Mouse (Mus musculus) kidney, postnatal 14 days (tissue): ENCODE data around the gene Fam120a.
A peak's percentile ranks its signal among the peaks of the same experiment; 100 is the strongest.

Experiments
- DNase-seq: peaks from one replicate; pipeline ENCODE4 v3.0.0; 2022; ENCODE audit warnings: mixed read lengths

Gene Fam120a

GRCm38 (mm10) chr13:48967956-48968749, at the start of gene Fam120a:
Gene Fam120a, minus strand, starts transcription at chr13:48968017.
- DNase-seq, result peak; percentile 92

- DNase-seq, result no peak
These were observed 49.6 kb upstream of the Fam120a start for GRCm38 (mm10) chr13:49017375-49017774.

- peak; percentile 53 for DNase-seq
These were observed 48.5 kb upstream of the Fam120a start for GRCm38 (mm10) chr13:49016311-49016761.

GRCm38 (mm10) chr13:49015366-49016306, 47.8 kb upstream of the Fam120a start:
- DNase-seq, result no peak

- no peak for DNase-seq
These were observed 45.5 kb upstream of the Fam120a start for GRCm38 (mm10) chr13:49013206-49013794.

- DNase-seq, result no peak
These were observed 33.9 kb upstream of the Fam120a start for GRCm38 (mm10) chr13:49001691-49002090.

GRCm38 (mm10) chr13:48998591-48998990, 30.8 kb upstream of the Fam120a start:
- DNase-seq, result peak; percentile 80

- DNase-seq, result no peak
These were observed 28.9 kb upstream of the Fam120a start for GRCm38 (mm10) chr13:48996731-48997130.

GRCm38 (mm10) chr13:48994903-48995302, 27.1 kb upstream of the Fam120a start:
- DNase-seq, result no peak

GRCm38 (mm10) chr13:48992914-48993313, 25.1 kb upstream of the Fam120a start:
- DNase-seq, result no peak

- DNase-seq, result no peak
These were observed 22.3 kb upstream of the Fam120a start for GRCm38 (mm10) chr13:48990138-48990537.

- peak; percentile 59 for DNase-seq
These were observed 14.8 kb upstream of the Fam120a start for GRCm38 (mm10) chr13:48982482-48983098.

GRCm38 (mm10) chr13:48979069-48979468, 11.3 kb upstream of the Fam120a start:
- DNase-seq, result no peak

- peak; percentile 58 for DNase-seq
These were observed 10.0 kb upstream of the Fam120a start for GRCm38 (mm10) chr13:48977858-48978257.

GRCm38 (mm10) chr13:48974699-48975098, 6.9 kb upstream of the Fam120a start:
- DNase-seq, result no peak

GRCm38 (mm10) chr13:48974266-48974665, 6.4 kb upstream of the Fam120a start:
- no peak for DNase-seq

- peak; percentile 37 for DNase-seq
These were observed 5.4 kb upstream of the Fam120a start for GRCm38 (mm10) chr13:48973231-48973630.

- peak; percentile 86 for DNase-seq
These were observed 3.2 kb upstream of the Fam120a start for GRCm38 (mm10) chr13:48971033-48971432.

- DNase-seq, result no peak
These were observed 2.7 kb upstream of the Fam120a start for GRCm38 (mm10) chr13:48970566-48970965.

GRCm38 (mm10) chr13:48968750-48969088, 902 bp upstream of the Fam120a start:
- no peak for DNase-seq

- peak; percentile 71 for DNase-seq
These were observed 681 bp downstream of the Fam120a start for GRCm38 (mm10) chr13:48966851-48967821.
